Mouse (Mus musculus) liver, embryonic 14.5 days (tissue): ENCODE measurements at regions not wholly inside any gene's neighbourhood (a gene's known extent, or its start where the extent isn't known, plus 50 kb on each side); places are given as distances from the start of the nearest gene placed in this dataset.

ENCODE experiments used
- CTCF ChIP-seq: IDR thresholded peaks from 2 replicates; pipeline ENCODE4 v1.5.1; 2016; ENCODE audit warnings: antibody characterized with exemption, low read depth, control low read depth
- EP300 ChIP-seq: IDR thresholded peaks from 2 replicates; pipeline ENCODE4 v1.6.1; 2016; ENCODE audit warnings: antibody characterized with exemption, low read depth

DNA sequence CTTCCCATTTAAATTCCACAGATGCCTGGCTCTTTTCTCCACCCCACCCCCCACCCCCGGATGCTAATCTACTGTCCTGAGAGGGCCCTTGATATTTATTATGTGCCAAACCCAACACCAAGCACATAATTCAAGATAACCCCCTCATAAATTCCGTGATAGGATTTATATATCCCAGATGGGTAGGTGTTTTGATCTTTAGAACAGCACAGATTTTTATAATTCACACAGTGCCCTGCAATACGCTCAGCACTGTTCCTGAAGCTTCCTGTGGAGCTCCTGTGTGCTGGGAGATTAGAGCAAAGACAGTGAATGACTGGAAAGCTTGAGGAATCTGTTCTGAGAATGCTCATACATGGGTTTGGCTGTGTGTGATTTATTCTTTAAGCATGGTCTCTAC lies 161.2 kb upstream of the Dapk1 start:
- TF ChIP-seq CTCF (no peak), EP300 (no peak)
